Mouse (Mus musculus) layer of hippocampus, postnatal 25 days (tissue): Measurements from ENCODE around the gene Eapp. TPM values are rescaled to one million over a fixed set of nuclear protein-coding genes. Genes with fewer than 3 reads are reported as not detected.
"Not testable (repeated sequence)": the region's sequence is repeated elsewhere in the genome, so short reads cannot be mapped to it uniquely, and the experiment has no call there.

ENCODE experiments used
- DNase-seq, 2 experiments: peaks; one replicate each; pipeline ENCODE4 v3.0.0; 2022; ENCODE audit warnings: mixed read lengths in 2 of 2, low spot score in 1 of 2; ENCODE audit errors: extremely low spot score in 1 of 2
- total RNA-seq, 2 experiments: library from RNA; stranded (reverse); gene quantifications; 2 replicates each; pipeline ENCODE4 v1.2.3; 2021

Gene Eapp
- total RNA-seq, 2 experiments from 2014 or later, result 41.3 to 44.9 TPM

GRCm38 (mm10) chr12:54689082-54689481, 6.6 kb downstream of the Eapp start:
- no peak for DNase-seq

- no peak for DNase-seq
These were observed 12.5 kb downstream of the Eapp start for GRCm38 (mm10) chr12:54683182-54683581.

DNA sequence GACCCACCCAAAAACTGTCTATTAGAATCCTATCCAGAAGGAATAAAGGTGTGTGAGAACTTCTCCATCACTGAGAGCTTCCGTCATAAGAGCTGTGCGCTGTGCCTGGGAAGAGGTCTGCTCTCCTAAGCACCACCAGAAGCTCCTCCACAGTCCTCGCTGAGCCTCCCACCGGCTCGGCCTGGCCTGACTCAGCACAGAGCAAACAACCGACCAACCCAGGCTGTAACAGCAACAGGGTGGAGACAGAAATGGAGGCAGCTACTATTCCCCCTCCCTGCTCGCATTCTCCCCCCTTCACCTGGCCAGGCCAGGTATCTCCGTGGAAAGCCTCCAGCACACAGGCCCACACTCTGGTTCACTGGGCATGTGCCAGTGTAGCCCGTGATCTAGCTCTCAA, 19.0 kb downstream of the Eapp start:
- DNase-seq, result no peak

- no peak for DNase-seq
These were observed 20.3 kb downstream of the Eapp start for GRCm38 (mm10) chr12:54675396-54675795.

DNA sequence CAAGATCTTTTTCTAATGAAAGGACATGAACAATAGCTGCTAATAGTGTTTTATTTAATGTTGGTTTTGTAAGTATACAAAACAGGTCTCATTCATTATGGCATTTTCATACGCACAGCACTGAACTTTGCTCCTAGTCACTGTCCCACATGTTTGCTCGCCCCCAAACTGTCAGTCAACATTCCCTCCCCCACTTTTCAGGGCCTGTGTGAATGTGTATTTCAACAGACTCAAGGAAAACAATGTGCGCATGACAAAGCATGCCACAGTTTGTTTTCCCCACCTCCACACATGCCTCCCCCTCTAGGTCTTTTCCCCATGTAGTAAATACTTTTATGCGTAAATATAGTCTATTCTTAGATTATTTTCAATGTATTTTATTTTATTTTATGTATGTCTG, 24.4 kb downstream of the Eapp start:
- DNase-seq, result no peak

GRCm38 (mm10) chr12:54668141-54668540, 27.6 kb downstream of the Eapp start:
- DNase-seq, result no peak

DNA sequence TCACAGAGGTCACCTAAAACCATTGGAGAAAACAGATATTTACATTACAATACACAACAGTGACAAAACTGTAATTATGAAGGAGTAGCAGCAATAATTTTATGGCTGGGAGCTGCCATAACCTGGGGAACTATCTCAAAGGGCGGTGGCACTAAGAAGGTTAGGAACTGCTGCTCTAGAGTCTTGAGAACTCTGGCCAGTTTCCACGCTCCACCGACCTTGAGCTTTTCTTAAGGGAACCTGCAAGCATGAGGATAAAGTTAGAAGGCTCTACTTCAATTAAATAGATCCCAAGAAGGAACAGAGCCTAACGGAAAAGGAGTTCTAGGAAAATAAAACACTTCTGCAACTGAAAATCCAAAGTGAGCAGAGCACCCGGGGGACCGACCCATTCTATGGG, 30.2 kb downstream of the Eapp start:
- no peak for DNase-seq

- DNase-seq, result not testable (repeated sequence)
These were observed 34.2 kb downstream of the Eapp start for GRCm38 (mm10) chr12:54661470-54661869.

- DNase-seq, result no peak
These were observed 35.8 kb downstream of the Eapp start for GRCm38 (mm10) chr12:54659901-54660300.

DNA sequence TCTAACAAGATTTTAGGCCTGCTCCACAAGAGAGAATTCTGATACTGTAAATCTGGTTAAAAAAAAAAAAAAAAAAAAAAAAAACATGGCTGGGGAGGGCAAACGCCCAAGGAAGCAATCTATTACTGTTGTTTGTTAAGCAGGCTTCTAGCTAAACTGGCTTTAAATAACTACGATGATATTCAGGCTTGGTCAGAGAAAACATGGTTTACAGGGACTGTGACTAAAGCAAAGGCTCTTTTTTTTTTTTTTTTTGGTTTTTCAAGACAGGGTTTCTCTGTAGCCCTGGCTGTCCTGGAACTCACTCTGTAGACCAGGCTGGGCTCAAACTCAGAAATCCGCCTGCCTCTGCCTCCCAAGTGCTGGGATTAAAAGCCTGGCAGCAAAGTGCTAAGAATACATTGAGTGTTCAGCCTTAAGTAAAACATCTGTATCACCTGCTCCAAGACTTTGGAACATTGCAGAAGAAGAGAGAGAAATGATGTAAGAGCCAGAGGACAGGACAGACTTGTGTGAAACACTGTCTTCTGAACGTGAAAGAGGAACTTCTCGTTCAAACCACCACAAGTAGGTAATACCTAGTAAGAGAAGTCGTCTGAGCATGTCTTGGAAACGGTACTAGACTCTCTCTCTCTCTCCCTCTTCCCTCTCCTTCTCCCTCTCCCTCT, 37.1 kb downstream of the Eapp start:
- no peak for DNase-seq

DNA sequence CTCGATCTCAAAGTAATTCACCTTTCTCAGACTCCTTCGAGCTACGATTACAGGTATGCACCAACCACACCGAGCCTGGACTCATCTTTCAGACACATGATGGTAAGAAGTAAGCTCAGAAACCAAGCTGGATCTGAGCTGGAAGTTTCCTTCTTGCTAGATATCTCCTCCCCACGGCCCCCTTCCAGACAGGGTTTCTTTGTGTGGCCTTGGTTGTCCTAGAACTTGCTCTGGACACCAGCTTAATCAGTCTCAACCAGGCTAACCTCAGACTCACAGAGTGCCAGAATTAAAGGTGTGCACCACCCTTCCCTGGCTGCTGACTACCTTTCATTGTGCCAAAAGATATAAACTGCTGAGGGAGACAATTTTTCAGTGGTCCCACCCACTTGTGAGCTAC, 37.7 kb downstream of the Eapp start:
- DNase-seq, result no peak

DNA sequence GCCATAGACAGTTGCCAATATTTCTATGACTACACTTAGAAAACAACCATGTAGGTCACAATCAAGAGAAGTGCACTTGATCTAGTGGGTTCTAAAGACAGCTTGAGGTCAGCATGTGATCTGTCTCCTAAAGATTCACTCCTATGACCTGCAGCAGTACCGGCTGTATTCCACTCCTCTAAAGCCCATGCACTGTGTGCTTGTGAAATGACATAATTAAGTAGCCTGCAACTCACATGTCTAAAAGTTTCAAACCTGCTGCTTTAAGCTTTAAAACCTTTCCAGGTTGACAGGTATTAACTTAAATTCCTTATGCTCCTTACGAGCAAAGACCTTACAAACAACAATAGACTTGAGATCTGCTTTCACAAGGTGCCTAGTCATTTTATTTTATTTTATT, 38.5 kb downstream of the Eapp start:
- DNase-seq, result no peak

DNA sequence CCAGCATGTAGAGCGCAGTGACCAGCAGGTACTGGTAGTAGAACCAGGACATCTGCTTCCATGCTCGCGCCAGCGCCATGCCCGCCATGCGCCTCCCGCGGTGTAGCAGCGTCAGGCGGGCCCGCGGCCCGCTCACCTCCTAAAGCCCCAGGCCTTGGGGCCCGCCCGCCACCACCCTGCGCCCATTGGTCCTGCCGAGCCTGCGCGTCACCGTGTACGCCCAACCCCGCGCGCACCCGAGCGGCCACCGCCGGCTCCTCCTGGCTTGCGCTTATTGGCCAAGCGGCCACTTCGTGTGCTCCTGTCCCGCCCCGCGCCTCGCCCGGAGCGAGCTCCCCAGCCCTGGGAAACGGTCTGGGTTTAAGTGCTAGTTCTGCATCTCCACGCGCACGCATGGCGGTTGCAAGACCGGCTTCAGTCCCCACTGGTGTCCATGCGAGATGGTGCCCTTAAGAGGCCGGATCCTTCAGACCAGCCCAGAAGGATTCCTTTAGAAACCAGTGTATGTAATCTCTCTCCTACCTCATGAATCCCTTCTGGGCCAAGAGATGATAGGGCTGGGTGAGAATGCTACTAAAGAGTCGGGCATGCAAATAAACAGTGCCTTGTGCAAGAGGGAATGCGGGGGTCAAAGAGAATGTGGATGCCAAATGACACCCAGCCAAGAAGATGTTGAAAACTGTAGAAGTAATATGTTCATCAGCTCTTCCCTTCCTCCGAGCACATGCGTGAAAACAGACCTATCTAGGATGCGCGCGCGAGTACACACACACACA, 39.1 kb downstream of the Eapp start, which contains the start of gene Sptssa:
Sptssa (minus strand) TSS at position 178 of the 776 bp plus-strand sequence.
- peak; percentile 86 to 91 for DNase-seq

- no peak for DNase-seq
These were observed 39.7 kb downstream of the Eapp start for GRCm38 (mm10) chr12:54656039-54656395.

GRCm38 (mm10) chr12:54655292-54656038, 40.2 kb downstream of the Eapp start:
- DNase-seq, result no peak

DNA sequence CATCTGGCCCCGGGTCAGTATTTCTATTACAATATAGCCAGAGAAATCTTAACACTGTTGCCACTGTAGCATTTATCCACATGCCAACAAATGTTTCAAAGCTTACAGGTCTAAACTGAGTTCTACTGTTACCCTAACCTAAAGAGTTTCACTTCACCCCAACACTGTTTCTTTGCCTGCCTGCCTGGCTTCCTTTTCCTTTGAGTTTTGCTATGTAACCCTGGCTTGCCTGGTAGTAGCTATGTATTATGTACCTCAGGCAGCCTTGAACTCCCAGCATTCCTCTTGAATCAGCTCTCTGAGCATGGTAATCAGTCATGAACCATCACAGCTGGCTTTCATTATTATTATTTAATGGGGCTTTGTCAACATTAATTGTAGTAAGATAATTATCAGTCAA, 41.0 kb downstream of the Eapp start:
- DNase-seq, result no peak

DNA sequence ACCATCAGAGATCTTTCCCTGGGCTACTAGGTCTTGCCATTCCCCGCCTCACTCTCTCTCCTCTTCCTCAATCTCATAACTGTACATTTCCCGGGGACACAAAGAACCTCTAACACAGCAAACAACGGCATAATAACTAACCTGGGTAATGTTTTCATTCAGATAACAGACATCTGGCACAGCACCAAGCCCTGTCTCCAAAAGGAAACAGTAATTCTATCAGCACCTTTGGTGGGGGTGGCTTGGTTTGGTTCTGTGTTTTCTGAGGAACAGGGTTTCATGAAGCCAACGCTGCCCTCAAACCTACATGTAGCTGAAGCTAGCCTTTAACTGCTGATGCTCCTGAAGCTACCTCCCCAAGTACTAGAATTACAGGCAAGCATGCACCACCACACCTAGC, 41.6 kb downstream of the Eapp start:
- no peak for DNase-seq

- DNase-seq, result no peak
These were observed 43.4 kb downstream of the Eapp start for GRCm38 (mm10) chr12:54652346-54652745.

DNA sequence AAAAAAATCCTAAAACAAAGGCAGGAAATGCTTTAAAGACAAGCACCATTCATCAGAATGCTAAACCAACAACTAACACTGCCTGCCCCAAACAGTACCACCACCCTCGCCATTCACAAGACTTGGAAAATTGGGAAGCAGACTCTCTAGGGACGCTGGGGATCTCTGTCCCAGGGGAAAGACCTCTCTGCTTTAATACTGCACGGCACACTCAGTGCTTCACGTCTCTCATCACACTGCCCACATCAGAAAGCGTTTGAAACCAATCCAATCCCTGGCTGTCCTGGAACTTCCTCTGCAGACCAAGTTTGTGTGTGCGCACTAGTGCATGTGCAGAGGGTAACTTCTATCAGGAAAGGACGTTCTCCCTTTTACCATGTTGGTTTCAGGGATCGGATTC, 43.9 kb downstream of the Eapp start:
- DNase-seq, result no peak

GRCm38 (mm10) chr12:54651158-54651557, 44.5 kb downstream of the Eapp start:
- DNase-seq, result no peak

GRCm38 (mm10) chr12:54644947-54645346, 50.8 kb downstream of the Eapp start:
- no peak for DNase-seq
